Mouse (Mus musculus) frontal cortex, adult 2 months (tissue): ENCODE results near the gene Gm20777. TPM values are rescaled to one million over a fixed set of nuclear protein-coding genes. Genes with fewer than 3 reads are reported as not detected.
"Not testable (repeated sequence)": the region's sequence is repeated elsewhere in the genome, so short reads cannot be mapped to it uniquely, and the experiment has no call there.

ENCODE experiments used
- DNase-seq, 2 experiments: peaks; one replicate each; pipeline ENCODE4 v3.0.0; 2022; ENCODE audit warnings: low spot score in 1 of 2; ENCODE audit errors: extremely low spot score in 1 of 2
- polyA plus RNA-seq: library from polyadenylated mRNA; depleted of rRNA; stranded (reverse); fragments of >200 nt; gene quantifications from 2 replicates; pipeline ENCODE4 v1.2.3, GENCODE M21; 2012; rRNA removed

The Gm20777 gene
- polyA plus RNA-seq: not detected in 2 replicates

- DNase-seq: not testable (repeated sequence)
Measured at GRCm38 (mm10) chrY:10752350-10752749, at the start of gene Gm20777. Gene Gm20777, minus strand, starts transcription at chrY:10752450.

DNA sequence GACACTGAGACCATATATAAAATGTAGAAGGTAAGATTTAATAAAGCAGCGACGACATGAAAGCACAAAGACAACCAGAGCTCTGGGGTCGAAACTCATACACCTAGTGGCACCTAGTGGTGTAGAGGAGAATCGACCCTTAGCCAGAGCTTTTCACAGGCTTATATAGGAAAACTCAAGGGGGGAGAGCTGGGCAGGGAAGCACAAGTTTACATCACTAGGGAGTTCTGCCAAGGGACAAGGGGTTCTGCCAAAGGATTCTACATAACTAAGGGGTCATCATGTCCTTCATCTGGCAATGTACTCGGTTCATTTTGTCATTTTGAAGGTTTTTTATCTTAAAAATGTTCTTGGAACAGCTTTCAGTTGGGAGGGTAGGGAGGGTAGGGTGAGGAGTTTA, 42.7 kb downstream of the Gm20777 start:
- DNase-seq: peak in 1 of 2 experiments; percentile 23

DNA sequence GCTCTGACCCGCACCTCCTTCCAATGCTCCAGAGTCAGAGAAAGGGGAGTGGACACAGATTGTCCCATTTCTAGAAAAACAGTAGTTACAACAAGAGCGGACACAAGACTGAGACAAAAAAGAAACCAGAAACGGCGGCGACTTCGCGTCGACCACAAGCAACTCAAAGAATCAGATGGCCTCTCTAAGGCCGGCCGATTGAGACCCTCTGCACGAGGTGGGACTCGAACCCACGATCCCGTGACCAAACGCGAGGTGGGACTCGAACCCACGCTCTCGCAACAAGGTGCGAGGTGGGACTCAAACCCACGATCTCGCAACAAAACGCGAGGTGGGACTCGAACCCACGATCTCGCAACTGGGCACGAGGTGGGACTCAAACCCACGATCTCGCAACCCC, 43.5 kb downstream of the Gm20777 start:
- DNase-seq: not testable (repeated sequence)

GRCm38 (mm10) chrY:10708226-10708625, 44.0 kb downstream of the Gm20777 start:
- DNase-seq: not testable (repeated sequence)

GRCm38 (mm10) chrY:10706686-10707085, 45.6 kb downstream of the Gm20777 start:
- DNase-seq: not testable (repeated sequence)

Other genes starting within 250 kb of the Gm20777 start
- not detected in 2 replicates for gene Gm20737, start 216.4 kb downstream of the Gm20777 start, polyA plus RNA-seq
- gene Gm21775, start 199.0 kb downstream of the Gm20777 start, polyA plus RNA-seq: not detected in 2 replicates
- gene Gm21900, start 136.1 kb downstream of the Gm20777 start, polyA plus RNA-seq: not detected in 2 replicates